Mouse (Mus musculus) WW6 (cell line): Measurements from ENCODE around the gene Atp2a1.
A peak's percentile ranks its signal among the peaks of the same experiment; 100 is the strongest.
"Not testable (repeated sequence)": the region's sequence is repeated elsewhere in the genome, so short reads cannot be mapped to it uniquely, and the experiment has no call there.

Source experiments
- DNase-seq: peaks from one replicate; pipeline ENCODE4 v3.0.0-alpha.2; 2013; ENCODE audit warnings: low read depth, low spot score

Atp2a1 gene

GRCm38 (mm10) chr7:126414725-126415124 lies 48.2 kb downstream of the Atp2a1 start, which contains the start of gene Cd19:
TSS of gene Cd19 (minus strand) at chr7:126414889.
- DNase-seq = no peak

- DNase-seq = no peak
Measured at GRCm38 (mm10) chr7:126411061-126411460, 51.8 kb downstream of the Atp2a1 start.

GRCm38 (mm10) chr7:126408686-126409085 lies 54.2 kb downstream of the Atp2a1 start:
- no peak for DNase-seq

- DNase-seq = not testable (repeated sequence)
Measured at GRCm38 (mm10) chr7:126402518-126402917, 60.4 kb downstream of the Atp2a1 start.

- no peak for DNase-seq
Measured at GRCm38 (mm10) chr7:126399548-126399947, 63.4 kb downstream of the Atp2a1 start.

- DNase-seq = no peak
Measured at GRCm38 (mm10) chr7:126397822-126398221, 65.1 kb downstream of the Atp2a1 start.

- DNase-seq = no peak
Measured at GRCm38 (mm10) chr7:126397221-126397620, 65.7 kb downstream of the Atp2a1 start.

- DNase-seq = peak; percentile 90
Measured at GRCm38 (mm10) chr7:126396298-126397119, 66.4 kb downstream of the Atp2a1 start, which contains the start of gene Nfatc2ip. TSS of gene Nfatc2ip (minus strand) at chr7:126396737.
